Mouse (Mus musculus): ENCODE results near the gene Slc22a13. TPM values are rescaled to one million over a fixed set of nuclear protein-coding genes. Genes with fewer than 3 reads are reported as not detected.
"Not testable (repeated sequence)": the region's sequence is repeated elsewhere in the genome, so short reads cannot be mapped to it uniquely, and the experiment has no call there.

The Slc22a13 gene
- polyA plus RNA-seq, 1 experiment from 2014 or later: not detected

- Histone ChIP-seq H3K36me3 (replicated peaks) (peaks cover 6% of the 10 kb centered on the region), H3K27ac (no peak overlapping the region), H3K4me1 (no peaks in the 10 kb centered on the region), H3K9me3 (no peaks in the 10 kb centered on the region), H3K27me3 (no peaks in the 10 kb centered on the region), H3K4me2 (no peak overlapping the region), H3K4me3 (replicated peaks) (no peak overlapping the region), H3K9ac (no peak overlapping the region)
- ATAC-seq (ENCODE audit: low FRiP score): no peak
- 88% methylated on average over 2 of the region's 2 CpGs for WGBS
These were observed 21.9 kb upstream of the Slc22a13 start for GRCm38 (mm10) chr9:119230829-119231228.

GRCm38 (mm10) chr9:119220249-119220648, 11.4 kb upstream of the Slc22a13 start:
- H3K4me1 ChIP-seq: no peaks in the 10 kb centered on the region
- H3K27ac ChIP-seq: no peak overlapping the region
- H3K27me3 ChIP-seq: no peaks in the 10 kb centered on the region
- H3K4me3 ChIP-seq (replicated peaks): no peak overlapping the region
- no peaks in the 10 kb centered on the region for H3K9me3 ChIP-seq
- H3K36me3 ChIP-seq (replicated peaks): peaks cover 25% of the 10 kb centered on the region
- H3K9ac ChIP-seq: no peak overlapping the region
- no peak overlapping the region for H3K4me2 ChIP-seq
- WGBS: 92% methylated on average over 4 of the region's 4 CpGs
- no peak for ATAC-seq (ENCODE audit: low FRiP score)

- no peak for ATAC-seq (ENCODE audit: low FRiP score)
- Histone ChIP-seq H3K36me3 (replicated peaks) (peaks cover 23% of the 10 kb centered on the region), H3K9me3 (no peaks in the 10 kb centered on the region), H3K27ac (no peak overlapping the region), H3K4me2 (no peak overlapping the region), H3K9ac (no peak overlapping the region), H3K27me3 (no peaks in the 10 kb centered on the region), H3K4me1 (no peaks in the 10 kb centered on the region), H3K4me3 (replicated peaks) (no peak overlapping the region)
- WGBS: 87% methylated on average over 2 of the region's 2 CpGs
These were observed 10.8 kb upstream of the Slc22a13 start for GRCm38 (mm10) chr9:119219667-119220066.

- H3K36me3 ChIP-seq (replicated peaks); H3K9me3 ChIP-seq; H3K4me3 ChIP-seq (replicated peaks); H3K9ac ChIP-seq; ATAC-seq (ENCODE audit: low FRiP score); H3K4me1 ChIP-seq; H3K4me2 ChIP-seq; H3K27me3 ChIP-seq; H3K27ac ChIP-seq: not testable (repeated sequence)
- WGBS: 94% methylated on average over 2 of the region's 2 CpGs
These were observed 6.4 kb upstream of the Slc22a13 start for GRCm38 (mm10) chr9:119215341-119215740.

- Histone ChIP-seq H3K27ac (no peak overlapping the region), H3K9ac (no peak overlapping the region), H3K4me2 (no peak overlapping the region), H3K36me3 (replicated peaks) (0 out of 2 replicates have a peak, but pooled peaks cover 9% of the 10 kb centered on the region), H3K4me3 (replicated peaks) (no peak overlapping the region), H3K4me1 (no peaks in the 10 kb centered on the region), H3K27me3 (no peaks in the 10 kb centered on the region), H3K9me3 (no peaks in the 10 kb centered on the region)
- no peak for ATAC-seq (ENCODE audit: low FRiP score)
- 96% methylated on average over 6 of the region's 6 CpGs for WGBS
These were observed 5.7 kb upstream of the Slc22a13 start for GRCm38 (mm10) chr9:119214601-119215000.

- H3K9me3 ChIP-seq: no peaks in the 10 kb centered on the region
- no peaks in the 10 kb centered on the region for H3K4me1 ChIP-seq
- H3K36me3 ChIP-seq (replicated peaks): 0 out of 2 replicates have a peak, but pooled peaks cover 5% of the 10 kb centered on the region
- no peak overlapping the region for H3K27ac ChIP-seq
- WGBS: 82% methylated on average over 8 of the region's 8 CpGs
- H3K4me3 ChIP-seq (replicated peaks): no peak overlapping the region
- no peak for ATAC-seq (ENCODE audit: low FRiP score)
- H3K4me2 ChIP-seq: no peak overlapping the region
- H3K9ac ChIP-seq: no peak overlapping the region
- no peaks in the 10 kb centered on the region for H3K27me3 ChIP-seq
These were observed 4.1 kb upstream of the Slc22a13 start for GRCm38 (mm10) chr9:119212996-119213395.

- ATAC-seq (ENCODE audit: low FRiP score): no peak
- H3K4me3 ChIP-seq (replicated peaks): no peak overlapping the region
These were observed 1.8 kb downstream of the Slc22a13 start for GRCm38 (mm10) chr9:119207113-119207512.

GRCm38 (mm10) chr9:119206666-119207065, 2.2 kb downstream of the Slc22a13 start:
- no peaks in the 10 kb centered on the region for H3K36me3 ChIP-seq (replicated peaks)
- H3K9ac ChIP-seq: no peak overlapping the region
- H3K4me3 ChIP-seq (replicated peaks): no peak overlapping the region
- no peaks in the 10 kb centered on the region for H3K27me3 ChIP-seq
- no peak overlapping the region for H3K4me2 ChIP-seq
- H3K27ac ChIP-seq: no peak overlapping the region
- no peaks in the 10 kb centered on the region for H3K4me1 ChIP-seq
- no peak for ATAC-seq (ENCODE audit: low FRiP score)
- WGBS: 78% methylated on average over 2 of the region's 2 CpGs
- H3K9me3 ChIP-seq: peaks cover 10% of the 10 kb centered on the region; the same call in 1 of the 2 replicates

More at GRCm38 (mm10) chr9:119207113-119207512, 1.8 kb downstream of the Slc22a13 start:
- Histone ChIP-seq H3K9me3 (peaks cover 10% of the 10 kb centered on the region; the same call in 1 of the 2 replicates), H3K27me3 (no peaks in the 10 kb centered on the region), H3K27ac (no peak overlapping the region), H3K9ac (no peak overlapping the region), H3K4me1 (no peaks in the 10 kb centered on the region), H3K4me2 (no peak overlapping the region), H3K36me3 (replicated peaks) (no peaks in the 10 kb centered on the region)
- WGBS: 85% methylated on average over 4 of the region's 4 CpGs

- H3K9ac ChIP-seq: no peak overlapping the region
- no peaks in the 10 kb centered on the region for H3K36me3 ChIP-seq (replicated peaks)
- WGBS: 91% methylated on average over 5 of the region's 5 CpGs
- ATAC-seq (ENCODE audit: low FRiP score): no peak
- no peak overlapping the region for H3K4me2 ChIP-seq
- H3K27ac ChIP-seq: no peak overlapping the region
- peaks cover 10% of the 10 kb centered on the region; the same call in 1 of the 2 replicates for H3K9me3 ChIP-seq
- no peaks in the 10 kb centered on the region for H3K4me1 ChIP-seq
- no peaks in the 10 kb centered on the region for H3K27me3 ChIP-seq
- H3K4me3 ChIP-seq (replicated peaks): no peak overlapping the region
These were observed 3.1 kb downstream of the Slc22a13 start for GRCm38 (mm10) chr9:119205756-119206155.

GRCm38 (mm10) chr9:119203617-119204016, 5.3 kb downstream of the Slc22a13 start:
- H3K36me3 ChIP-seq (replicated peaks): no peaks in the 10 kb centered on the region
- ATAC-seq (ENCODE audit: low FRiP score): no peak
- H3K4me3 ChIP-seq (replicated peaks): no peak overlapping the region
- peaks cover 10% of the 10 kb centered on the region; the same call in 1 of the 2 replicates for H3K9me3 ChIP-seq
- H3K27ac ChIP-seq: no peak overlapping the region
- no peak overlapping the region for H3K9ac ChIP-seq
- H3K27me3 ChIP-seq: no peaks in the 10 kb centered on the region
- WGBS: 97% methylated on average over 9 of the region's 9 CpGs
- H3K4me1 ChIP-seq: no peaks in the 10 kb centered on the region
- H3K4me2 ChIP-seq: no peak overlapping the region

- no peak for ATAC-seq (ENCODE audit: low FRiP score)
- H3K36me3 ChIP-seq (replicated peaks): no peaks in the 10 kb centered on the region
- H3K27ac ChIP-seq: no peak overlapping the region
- no peak overlapping the region for H3K4me3 ChIP-seq (replicated peaks)
- peaks cover 10% of the 10 kb centered on the region; the same call in 1 of the 2 replicates for H3K9me3 ChIP-seq
- H3K4me2 ChIP-seq: no peak overlapping the region
- no peak overlapping the region for H3K9ac ChIP-seq
- WGBS: 84% methylated on average over 5 of the region's 5 CpGs
- H3K27me3 ChIP-seq: no peaks in the 10 kb centered on the region
- H3K4me1 ChIP-seq: no peaks in the 10 kb centered on the region
These were observed 7.2 kb downstream of the Slc22a13 start for GRCm38 (mm10) chr9:119201653-119202052.

- H3K27me3 ChIP-seq: no peaks in the 10 kb centered on the region
- no peaks in the 10 kb centered on the region for H3K36me3 ChIP-seq (replicated peaks)
- no peak overlapping the region for H3K9ac ChIP-seq
- ATAC-seq (ENCODE audit: low FRiP score): no peak
- no peak overlapping the region for H3K4me3 ChIP-seq (replicated peaks)
- H3K4me1 ChIP-seq: no peaks in the 10 kb centered on the region
- WGBS: 84% methylated on average over 10 of the region's 10 CpGs
- H3K4me2 ChIP-seq: no peak overlapping the region
- H3K27ac ChIP-seq: no peak overlapping the region
- peaks cover 6% of the 10 kb centered on the region; the same call in 1 of the 2 replicates for H3K9me3 ChIP-seq
These were observed 9.6 kb downstream of the Slc22a13 start for GRCm38 (mm10) chr9:119199151-119199861.

Measured in forebrain, embryonic 12.5 days (tissue).